Mouse (Mus musculus) bone marrow macrophage, adult 2 months (primary cell): ENCODE measurements at regions not wholly inside any gene's neighbourhood (a gene's known extent, or its start where the extent isn't known, plus 50 kb on each side); places are given as distances from the start of the nearest gene placed in this dataset.

Experiments
- CTCF ChIP-seq: IDR thresholded peaks from 2 replicates; pipeline ENCODE4 v1.5.1; 2012; ENCODE audit warnings: low read depth, mild to moderate bottlenecking, low read length, moderate library complexity
- POLR2A ChIP-seq: IDR thresholded peaks from 2 replicates; pipeline ENCODE4 v1.6.1; 2012; ENCODE audit warnings: mild to moderate bottlenecking, low read depth, low read length, borderline replicate concordance

DNA sequence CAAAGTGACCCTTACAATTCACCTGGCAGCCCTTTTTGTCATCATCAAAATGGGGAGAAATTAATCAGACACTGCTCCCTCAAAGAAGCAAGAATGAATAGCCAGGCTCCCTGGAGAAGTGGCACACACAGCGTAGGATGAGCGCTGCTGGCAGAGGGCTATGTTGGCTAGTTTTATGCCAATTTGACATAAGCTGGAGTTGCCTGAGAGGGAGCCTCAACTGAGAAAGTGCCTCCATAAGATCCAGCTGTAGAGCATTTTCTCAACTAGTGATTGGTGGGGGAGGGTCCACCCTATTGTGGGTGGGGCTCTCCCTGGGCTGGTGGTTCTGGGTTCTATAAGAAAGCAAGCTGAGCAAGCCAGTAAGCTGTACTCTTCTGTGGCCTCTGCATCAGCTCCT lies 179.3 kb upstream of the Egln3 start:
- TF ChIP-seq CTCF (no peak), POLR2A (no peak)
